1 mouse cellular context compared by ENCODE assay signal in the genomic region with DNA sequence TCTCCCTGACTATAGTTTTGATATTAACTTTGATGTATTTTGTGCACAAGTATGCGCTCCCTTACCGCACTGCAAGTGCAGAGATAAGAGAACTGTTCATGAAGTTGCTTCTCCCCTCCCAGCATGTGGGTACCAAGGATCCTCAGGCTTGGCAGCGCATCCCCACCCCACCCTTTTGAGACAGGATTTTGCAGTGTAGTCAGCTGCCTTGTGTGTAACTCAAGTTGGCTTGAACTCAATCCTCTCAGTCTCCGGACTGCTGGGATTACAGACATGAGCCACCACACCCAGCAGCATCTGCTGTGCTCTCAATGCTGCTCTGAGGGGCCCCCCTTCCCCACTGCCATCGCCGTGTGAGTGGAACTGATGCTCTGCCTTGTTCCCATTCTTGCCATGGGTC.
TF ChIP-seq lines count a peak whose summit lies in the region.

No protein-coding gene starts in this region.

TF ChIP-seq in MEL, 35 proteins besides CTCF, POLR2A, EP300 and RAD21:
- TF ChIP-seq MAX (IDR thresholded peaks at IDR 0.05; ENCODE audit: low read length) = no peak
- no peak for TF ChIP-seq NELFE (IDR thresholded peaks at IDR 0.05; ENCODE audit: low read depth, low read length)
